Mouse (Mus musculus): ENCODE results near the gene Srsf2.

The Srsf2 gene

DNA sequence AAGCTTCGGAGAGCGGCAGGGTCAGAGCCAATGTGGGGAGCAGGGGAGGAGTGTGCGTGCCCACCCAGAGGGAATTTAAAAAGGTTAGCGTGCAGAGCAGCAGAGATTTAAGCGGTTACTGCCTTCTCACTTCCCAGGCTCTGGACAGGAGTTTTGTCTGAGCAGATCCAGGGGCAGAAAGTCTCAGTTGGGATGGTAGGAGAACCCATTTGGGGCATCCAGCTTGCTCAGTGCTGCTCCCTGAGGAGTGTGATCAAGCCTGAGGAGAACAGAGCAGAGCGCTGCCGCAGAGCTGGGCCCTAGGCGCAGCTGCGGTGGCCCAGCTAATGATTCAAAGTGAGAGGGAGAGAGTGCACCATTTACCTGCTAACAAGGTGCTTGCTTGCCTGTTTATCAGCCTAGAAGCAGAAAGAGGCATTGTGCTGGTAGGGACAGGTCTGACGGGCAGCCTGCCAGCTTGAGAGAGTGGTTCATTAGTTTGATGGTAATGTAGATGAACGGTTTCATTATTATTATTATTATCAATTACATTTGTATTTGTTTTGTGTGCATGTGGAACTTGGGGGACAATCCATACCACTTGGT, 44.0 kb downstream of the Srsf2 start:
- DNase-seq (ENCODE audit: low spot score in 2 of 2), result no peak

DNA sequence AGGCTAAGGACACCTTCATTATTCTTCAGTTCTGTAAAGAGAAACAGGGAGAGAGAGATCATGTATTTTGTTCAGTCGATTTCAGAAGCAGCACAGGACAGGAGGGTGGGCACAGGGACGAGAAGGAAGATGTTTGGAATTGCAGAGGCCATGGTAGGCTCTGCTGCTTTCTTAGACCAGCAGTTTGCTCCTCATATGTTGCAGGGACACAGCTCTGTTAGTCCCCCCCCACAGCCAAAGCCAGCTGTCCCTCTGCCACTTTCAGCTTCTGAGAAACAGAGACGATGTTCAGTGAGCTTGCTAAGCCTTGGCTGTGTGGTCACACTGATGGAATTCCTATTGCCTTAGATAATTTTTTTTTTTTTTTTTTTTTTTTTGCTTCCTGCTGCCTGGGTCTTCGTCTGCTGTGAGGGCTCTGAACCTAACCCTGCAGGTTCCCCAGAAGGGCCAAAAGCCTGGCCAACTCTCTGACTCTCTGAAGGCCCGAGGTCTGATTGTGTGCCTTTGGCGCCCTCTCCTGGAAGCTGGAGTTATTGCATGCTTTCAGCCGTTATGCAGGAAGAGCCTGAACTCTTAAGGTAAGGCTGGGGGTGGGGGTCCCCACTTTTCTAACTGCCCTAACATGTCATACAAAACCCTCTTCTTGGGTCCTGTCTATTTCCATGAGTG, 44.8 kb downstream of the Srsf2 start:
- DNase-seq (ENCODE audit: low spot score in 2 of 2), result peak; percentile 76 to 92

DNA sequence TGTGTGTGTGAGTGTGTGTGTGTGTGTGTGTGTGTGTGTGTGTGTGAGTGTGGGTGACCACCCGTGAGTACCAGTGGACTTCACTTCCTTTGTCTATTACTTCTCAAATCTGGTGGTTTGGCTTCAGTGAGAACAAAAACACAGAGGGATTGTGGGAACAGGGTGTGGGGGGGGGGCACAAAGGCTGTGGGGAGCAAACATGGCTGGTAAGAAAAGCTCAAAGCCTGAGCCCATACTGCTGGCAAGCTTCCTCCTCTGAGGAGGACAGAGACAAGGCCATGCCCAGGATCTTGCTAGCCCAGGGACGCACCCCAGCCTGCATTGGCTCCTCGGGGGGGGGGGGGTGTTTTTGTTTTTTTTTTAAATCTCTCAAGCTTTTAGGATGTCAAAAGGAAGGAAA, 45.4 kb downstream of the Srsf2 start:
- no peak for DNase-seq (ENCODE audit: low spot score in 2 of 2)

DNA sequence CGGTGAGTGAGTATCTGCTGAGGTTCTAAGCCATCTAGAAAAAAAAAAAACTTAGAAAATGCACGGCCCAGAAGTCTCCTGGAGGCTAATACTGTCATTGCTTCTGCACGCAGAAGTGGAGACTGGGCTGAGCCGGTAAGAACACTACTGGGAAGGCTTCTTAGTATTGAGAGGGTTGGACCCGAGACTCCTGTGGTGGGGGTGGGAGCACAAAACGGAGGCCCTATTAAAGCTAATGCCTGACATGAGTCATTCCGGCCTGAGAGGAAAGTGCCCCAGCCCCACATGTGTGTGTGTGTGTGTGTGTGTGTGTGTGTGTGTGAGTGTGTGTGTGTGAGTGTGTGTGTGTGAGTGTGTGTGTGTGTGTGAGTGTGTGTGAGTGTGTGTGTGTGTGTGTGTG, 45.8 kb downstream of the Srsf2 start:
- DNase-seq (ENCODE audit: low spot score in 2 of 2), result no peak

DNA sequence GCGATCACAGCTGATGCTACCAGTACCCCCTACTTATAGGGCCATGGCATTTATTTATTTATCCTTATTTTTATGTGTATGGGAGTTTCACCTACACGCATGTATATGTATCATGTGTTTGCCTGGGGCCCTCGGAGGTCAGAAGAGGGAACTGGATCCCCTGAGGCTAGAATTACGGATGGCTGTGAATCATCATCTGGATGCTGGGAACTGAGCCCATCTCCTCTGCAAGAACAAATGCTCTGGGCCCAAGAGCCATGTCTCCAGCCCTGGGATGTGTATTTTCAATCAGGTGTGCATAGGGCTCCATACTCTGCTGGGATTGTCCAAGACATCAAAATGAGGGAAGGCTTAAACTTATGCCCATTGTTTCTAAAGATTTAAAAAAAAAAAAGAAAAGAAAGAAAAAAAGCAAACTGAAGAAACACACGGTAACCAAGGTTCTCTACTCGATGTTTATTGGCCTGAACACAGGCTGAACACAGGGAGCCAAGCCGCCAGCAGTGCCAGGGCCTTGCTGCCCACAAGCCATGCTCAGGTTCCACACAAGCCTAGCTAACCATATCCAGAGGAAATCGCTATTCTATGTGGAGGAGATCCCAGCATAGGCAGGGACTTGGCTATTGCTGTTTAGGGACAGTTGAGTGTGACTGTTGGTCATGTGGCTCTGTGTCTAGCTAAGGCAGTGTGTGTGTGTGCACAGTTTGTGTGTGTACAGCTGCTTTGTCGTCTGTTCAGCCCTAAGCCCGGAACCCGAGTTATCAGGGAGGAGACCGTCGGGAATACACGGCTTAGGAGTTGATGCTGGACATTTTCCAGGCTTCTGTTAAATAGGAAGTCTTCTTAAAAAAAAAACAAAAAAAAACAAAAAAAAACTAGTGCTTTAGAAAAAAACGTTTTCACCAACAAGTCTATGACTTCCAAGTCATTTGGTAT, 46.5 kb downstream of the Srsf2 start:
- no peak for DNase-seq (ENCODE audit: low spot score in 2 of 2)

DNA sequence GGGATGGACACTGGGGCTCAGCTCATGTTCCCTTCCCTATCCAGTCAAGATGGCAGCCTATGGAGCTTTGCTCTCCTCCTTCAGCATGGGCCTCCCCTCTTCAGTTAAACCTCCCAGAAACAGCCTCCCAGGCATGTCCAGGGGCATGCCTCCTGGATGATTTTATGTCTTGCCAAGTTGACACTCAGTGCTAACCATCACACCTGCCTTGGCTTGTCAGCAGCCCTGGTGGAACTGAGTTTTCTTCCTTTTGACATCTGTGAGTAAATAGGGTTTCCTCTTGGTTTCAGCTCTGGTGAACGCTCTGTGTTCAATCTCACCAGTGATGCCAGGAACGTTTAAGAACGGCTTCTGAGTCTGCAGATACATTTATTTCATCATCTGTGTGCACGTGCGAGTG, 50.2 kb downstream of the Srsf2 start:
- no peak for DNase-seq (ENCODE audit: low spot score in 2 of 2)

DNA sequence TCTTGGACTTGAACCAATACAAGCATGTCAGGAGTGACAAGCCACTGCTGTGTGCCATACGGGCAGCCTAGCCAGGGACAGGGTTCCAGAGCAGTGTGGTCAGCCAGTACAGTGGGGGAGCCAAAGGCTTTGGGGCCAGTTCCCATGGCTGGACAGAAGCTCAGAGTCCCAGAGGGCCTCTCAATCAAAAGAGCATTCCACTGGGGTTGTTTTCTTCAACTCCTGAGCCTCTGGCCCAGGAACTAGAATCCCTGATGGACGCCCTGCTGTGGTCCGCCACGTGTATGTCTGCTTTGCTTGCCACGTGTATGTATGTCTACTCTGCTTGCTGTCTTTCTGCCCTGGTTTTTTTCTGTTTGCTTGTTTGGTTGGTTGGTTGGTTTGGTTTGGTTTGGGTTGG, 51.8 kb downstream of the Srsf2 start:
- no peak for DNase-seq (ENCODE audit: low spot score in 2 of 2)
